Mouse (Mus musculus) cerebellum, adult 2 months (tissue): ENCODE data around the gene Prrx1.

Experiments used
- CTCF ChIP-seq: fragments of 200-500 bp; IDR thresholded peaks from 2 replicates; pipeline ENCODE4 v1.5.1; 2011; ENCODE audit warnings: low read depth, mild to moderate bottlenecking, control low read depth, low read length, moderate library complexity, borderline replicate concordance; ENCODE audit not compliant: insufficient read depth
- POLR2A ChIP-seq: fragments of 200-500 bp; IDR thresholded peaks from 2 replicates; pipeline ENCODE4 v1.6.1; 2011; ENCODE audit warnings: low read length, control low read depth, borderline replicate concordance; ENCODE audit not compliant: insufficient read depth

GRCm38 (mm10) chr1:163307706-163308105, 5.8 kb downstream of the Prrx1 start:
- TF ChIP-seq CTCF (no peak), POLR2A (no peak)
